ENCODE assay signal across 8 mouse cellular contexts in the genomic region with DNA sequence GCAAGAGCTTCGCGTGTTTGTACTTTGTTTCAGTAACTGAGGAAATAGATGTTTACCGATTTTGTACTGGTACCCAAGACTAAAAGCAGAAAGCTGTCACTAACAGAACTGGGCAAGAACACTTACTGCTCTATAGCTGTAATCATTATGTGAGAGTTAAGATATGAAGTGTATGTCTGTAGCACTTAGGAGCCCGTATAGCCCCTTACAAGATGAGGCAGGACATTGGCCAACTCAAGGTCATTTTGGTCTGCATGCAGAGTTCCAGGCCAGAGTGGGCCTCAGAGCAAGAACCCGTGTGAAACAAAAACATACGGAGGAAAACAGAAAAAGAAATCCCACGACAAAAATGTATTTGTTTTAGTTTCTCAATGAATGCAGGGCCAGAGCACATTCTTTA. TPM values are rescaled to one million over a fixed set of nuclear protein-coding genes. Genes with fewer than 3 reads are reported as not detected.
DNase-seq lines count a peak whose midpoint lies in the region; ATAC-seq and TF ChIP-seq lines count a peak whose summit lies in the region.

No protein-coding gene starts in this region.

- H3K9me3 ChIP-seq in lung, postnatal 0 days (ENCODE audit: low read length) = no peaks in the 10 kb centered on the region
- H3K9me3 ChIP-seq in limb, embryonic 13.5 days = no peaks in the 10 kb centered on the region
- H3K9me3 ChIP-seq in stomach, embryonic 16.5 days (replicated peaks; ENCODE audit: control insufficient read depth, low read length) = no peaks in the 10 kb centered on the region

- 29% methylated on average over 7 of the region's 7 CpGs for WGBS in lung, postnatal 0 days
- 38% methylated on average over 7 of the region's 7 CpGs for WGBS in limb, embryonic 13.5 days
- 34% methylated on average over 7 of the region's 7 CpGs for WGBS in stomach, embryonic 16.5 days

- no peaks in the 10 kb centered on the region for H3K4me1 ChIP-seq in lung, postnatal 0 days (ENCODE audit: insufficient read depth, low read depth, low read length)
- H3K4me1 ChIP-seq in limb, embryonic 13.5 days = peaks cover 30% of the 10 kb centered on the region
- peaks cover 19% of the 10 kb centered on the region for H3K4me1 ChIP-seq in stomach, embryonic 16.5 days (ENCODE audit: control insufficient read depth, insufficient read depth, low read length)

- no peak for TF ChIP-seq EP300 in lung, postnatal 0 days (IDR thresholded peaks at IDR 0.05)

- peak overlapping the region; percentile 89; the same call in 1 of the 2 replicates for H3K27ac ChIP-seq in lung, postnatal 0 days (ENCODE audit: low read length)
- peak overlapping the region; percentile 79; the same call in 1 of the 2 replicates for H3K27ac ChIP-seq in limb, embryonic 13.5 days
- peak overlapping the region; percentile 61 for H3K27ac ChIP-seq in stomach, embryonic 16.5 days (ENCODE audit: low read length)

- H3K36me3 ChIP-seq in lung, postnatal 0 days (ENCODE audit: insufficient read depth, low read length) = no peaks in the 10 kb centered on the region
- H3K36me3 ChIP-seq in limb, embryonic 13.5 days = peaks cover 7% of the 10 kb centered on the region; the same call in 1 of the 2 replicates
- H3K36me3 ChIP-seq in stomach, embryonic 16.5 days (ENCODE audit: control insufficient read depth, insufficient read depth, low read length) = no peaks in the 10 kb centered on the region

- ATAC-seq in lung, postnatal 0 days = no peak
- ATAC-seq in limb, embryonic 13.5 days (ENCODE audit: low FRiP score, low read depth) = no peak
- ATAC-seq in stomach, embryonic 16.5 days (ENCODE audit: insufficient read depth, low FRiP score) = no peak

- H3K9ac ChIP-seq in lung, postnatal 0 days (replicated peaks; ENCODE audit: low read depth) = no peak overlapping the region
- H3K9ac ChIP-seq in limb, embryonic 13.5 days = peak overlapping the region; percentile 89
- H3K9ac ChIP-seq in stomach, embryonic 16.5 days (ENCODE audit: low read length) = peak overlapping the region; percentile 93; the same call in 1 of the 2 replicates

- H3K4me2 ChIP-seq in lung, postnatal 0 days (replicated peaks; ENCODE audit: low read depth, low read length) = peak overlapping the region; percentile 80
- H3K4me2 ChIP-seq in limb, embryonic 13.5 days (replicated peaks) = peak overlapping the region; percentile 88
- H3K4me2 ChIP-seq in stomach, embryonic 16.5 days (ENCODE audit: low read depth, low read length) = peak overlapping the region; percentile 94

- H3K27me3 ChIP-seq in lung, postnatal 0 days (replicated peaks; ENCODE audit: insufficient read depth, low read length) = no peaks in the 10 kb centered on the region
- H3K27me3 ChIP-seq in limb, embryonic 13.5 days = no peaks in the 10 kb centered on the region
- no peaks in the 10 kb centered on the region for H3K27me3 ChIP-seq in stomach, embryonic 16.5 days (ENCODE audit: control insufficient read depth, insufficient read depth, low read length)

- H3K4me3 ChIP-seq in lung, postnatal 0 days (ENCODE audit: low read depth, low read length) = peak overlapping the region; percentile 75
- peak overlapping the region; percentile 84 for H3K4me3 ChIP-seq in limb, embryonic 13.5 days
- peak overlapping the region; percentile 77 for H3K4me3 ChIP-seq in stomach, embryonic 16.5 days (replicated peaks; ENCODE audit: low read length)

- TF ChIP-seq CTCF in lung, postnatal 0 days (IDR thresholded peaks at IDR 0.05) = no peak

- DNase-seq in cerebellum, adult 11-12 months = peak; percentile 21
- DNase-seq in cerebellum, postnatal 36 days = no peak
- peak; percentile 13 for DNase-seq in lung, postnatal 0 days (ENCODE audit: low spot score)
- no peak for DNase-seq in lung, postnatal 10 days
- no peak for DNase-seq in spleen, adult 18-20 months
- no peak for DNase-seq in left cerebral cortex, adult 18-20 months (ENCODE audit: low spot score in 2 of 2)

RNA-seq across cellular contexts. Expression of gene Fancm, which starts 0.8 kb away (rescaled TPM):
- polyA plus RNA-seq in lung, postnatal 0 days (2015; fragmentation: Nextera tagmentation; extraction: Ambion mirVana) = 3.7 and 4.1 TPM in 2 replicates
- polyA plus RNA-seq in limb, embryonic 13.5 days (2015; fragmentation: Nextera tagmentation; extraction: Ambion mirVana) = 10.8 and 11.4 TPM in 2 replicates
- polyA plus RNA-seq in stomach, embryonic 16.5 days (2015; fragmentation: Nextera tagmentation; extraction: Ambion mirVana) = 4.3 and 4.4 TPM in 2 replicates
- total RNA-seq in left cerebral cortex, adult 18-20 months (2021) = 10 to 100 TPM; 12.7 to 14.2 TPM

RNA-seq across cellular contexts. Expression of gene Fkbp3, which starts 0.8 kb away (rescaled TPM):
- 131 and 141 TPM in 2 replicates for polyA plus RNA-seq in lung, postnatal 0 days (2015; fragmentation: Nextera tagmentation; extraction: Ambion mirVana)
- 517 and 520 TPM in 2 replicates for polyA plus RNA-seq in limb, embryonic 13.5 days (2015; fragmentation: Nextera tagmentation; extraction: Ambion mirVana)
- polyA plus RNA-seq in stomach, embryonic 16.5 days (2015; fragmentation: Nextera tagmentation; extraction: Ambion mirVana) = 229 and 327 TPM in 2 replicates
- total RNA-seq in left cerebral cortex, adult 18-20 months (2021) = 100 to 1,000 TPM; 173 to 174 TPM

RNA-seq across cellular contexts. Expression of gene Prpf39, which starts 38.5 kb away (rescaled TPM):
- polyA plus RNA-seq in lung, postnatal 0 days (2015; fragmentation: Nextera tagmentation; extraction: Ambion mirVana) = 27.9 and 32.1 TPM in 2 replicates
- 68.1 and 71.7 TPM in 2 replicates for polyA plus RNA-seq in limb, embryonic 13.5 days (2015; fragmentation: Nextera tagmentation; extraction: Ambion mirVana)
- 47.6 and 51.0 TPM in 2 replicates for polyA plus RNA-seq in stomach, embryonic 16.5 days (2015; fragmentation: Nextera tagmentation; extraction: Ambion mirVana)
- 10 to 100 TPM; 37.0 to 38.1 TPM for total RNA-seq in left cerebral cortex, adult 18-20 months (2021)

Comparison
In these comparisons a context has a peak if more than half of its experiments do, and no peak if none do; other contexts are left out.
1. DNase-seq: peak in cerebellum, adult 11-12 months (single experiment) and lung, postnatal 0 days (single experiment); none in cerebellum, postnatal 36 days (0 of 2), lung, postnatal 10 days (single experiment), spleen, adult 18-20 months (0 of 2) and left cerebral cortex, adult 18-20 months (0 of 2).
2. Peak in every context shown above with its lines, with median percentiles within 50 percentile points of each other: H3K27ac ChIP-seq, H3K4me2 ChIP-seq and H3K4me3 ChIP-seq.